Mouse (Mus musculus) forebrain, embryonic 16.5 days (tissue): ENCODE results near the gene Chga. TPM values are rescaled to one million over a fixed set of nuclear protein-coding genes. Genes with fewer than 3 reads are reported as not detected.

Experiments
- ATAC-seq: fragments of 200-750 bp; cut with Nextera tagmentation; 2 replicates; pipeline ENCODE4 v1.8.0; 2017; ENCODE audit warnings: mild to moderate bottlenecking, moderate library complexity
- H3K27ac ChIP-seq: fragments of 300-500 bp; sonication (generic); 2 replicates; pipeline ENCODE4 v1.5.1; 2014; ENCODE audit warnings: low read length, control low read depth
- H3K27me3 ChIP-seq: fragments of 300-500 bp; sonication (generic); replicated peaks from 2 replicates; pipeline ENCODE4 v1.6.1; 2014; ENCODE audit warnings: low read length; ENCODE audit not compliant: control insufficient read depth, insufficient read depth
- H3K36me3 ChIP-seq: fragments of 300-500 bp; sonication (generic); 2 replicates; pipeline ENCODE4 v1.6.1; 2014; ENCODE audit not compliant: control insufficient read depth, insufficient read depth
- H3K4me1 ChIP-seq: fragments of 300-500 bp; sonication (generic); replicated peaks from 2 replicates; pipeline ENCODE4 v1.6.1; 2014; ENCODE audit warnings: low read length; ENCODE audit not compliant: control insufficient read depth, insufficient read depth
- H3K4me2 ChIP-seq: fragments of 300-500 bp; sonication (generic); 2 replicates; pipeline ENCODE4 v1.6.1; 2014; ENCODE audit warnings: mild to moderate bottlenecking, low read length, control low read depth
- H3K4me3 ChIP-seq: fragments of 300-500 bp; sonication (generic); replicated peaks from 2 replicates; pipeline ENCODE4 v1.5.1; 2014; ENCODE audit warnings: mild to moderate bottlenecking, low read length, control low read depth
- H3K9ac ChIP-seq: fragments of 300-500 bp; sonication (generic); replicated peaks from 2 replicates; pipeline ENCODE4 v1.6.1; 2014; ENCODE audit warnings: low read depth, low read length, control low read depth
- H3K9me3 ChIP-seq: fragments of 300-500 bp; sonication (generic); 2 replicates; pipeline ENCODE4 v1.6.1; 2016; ENCODE audit warnings: low read length; ENCODE audit not compliant: control insufficient read depth
- WGBS: fragments of 180-500 bp; shearing (Covaris S2); extraction: QIAGEN DNeasy Blood & Tissue Kit; methylation state at CpG from one replicate; pipeline ENCODE4 v1.1.7; 2014; 5-methylcytosine and 5-hydroxymethylcytosine counted together
- polyA plus RNA-seq: library from polyadenylated mRNA; unstranded; fragments of >200 nt; fragmentation: Nextera tagmentation; extraction: Ambion mirVana; gene quantifications from 2 replicates; pipeline ENCODE4 v1.2.1, GENCODE M21; 2015

Gene Chga
- polyA plus RNA-seq, 1 experiment from 2014 or later, result 118 TPM

DNA sequence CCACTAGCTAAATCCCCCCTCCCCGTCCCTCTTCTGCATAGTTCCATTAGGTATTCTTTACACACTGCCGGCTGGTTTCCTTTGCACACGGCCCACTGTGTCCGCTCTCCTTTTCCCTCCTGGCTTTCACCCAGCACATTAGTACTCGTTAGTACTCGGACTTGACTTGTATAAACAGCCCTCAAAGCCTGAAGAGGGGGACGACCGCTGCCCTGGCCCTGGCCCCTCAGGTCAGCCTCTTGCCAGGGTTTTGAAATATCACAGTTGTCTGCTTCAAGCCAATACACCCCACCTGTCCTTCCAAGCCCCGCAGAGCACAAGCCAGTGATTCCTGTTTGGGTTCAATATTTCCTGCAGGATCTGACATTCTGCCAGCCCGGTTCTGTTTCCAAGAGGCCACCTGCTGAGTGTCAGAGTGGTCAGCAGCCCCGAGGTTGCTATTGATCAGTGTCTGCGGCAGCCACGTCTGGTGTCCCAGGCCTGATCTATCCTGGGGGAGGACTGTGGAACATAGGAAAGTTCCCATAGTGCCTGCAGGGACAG is 32.9 kb upstream of the Chga start:
- no peaks in the 10 kb centered on the region for H3K27me3 ChIP-seq
- no peaks in the 10 kb centered on the region for H3K36me3 ChIP-seq
- peaks cover 5% of the 10 kb centered on the region for H3K4me1 ChIP-seq
- H3K4me3 ChIP-seq, result no peak overlapping the region
- H3K27ac ChIP-seq, result no peak overlapping the region
- H3K9ac ChIP-seq, result no peak overlapping the region
- WGBS, result 16% methylated on average over 13 of the region's 13 CpGs
- no peaks in the 10 kb centered on the region for H3K9me3 ChIP-seq
- H3K4me2 ChIP-seq, result no peak overlapping the region
- peak; percentile 67 for ATAC-seq

DNA sequence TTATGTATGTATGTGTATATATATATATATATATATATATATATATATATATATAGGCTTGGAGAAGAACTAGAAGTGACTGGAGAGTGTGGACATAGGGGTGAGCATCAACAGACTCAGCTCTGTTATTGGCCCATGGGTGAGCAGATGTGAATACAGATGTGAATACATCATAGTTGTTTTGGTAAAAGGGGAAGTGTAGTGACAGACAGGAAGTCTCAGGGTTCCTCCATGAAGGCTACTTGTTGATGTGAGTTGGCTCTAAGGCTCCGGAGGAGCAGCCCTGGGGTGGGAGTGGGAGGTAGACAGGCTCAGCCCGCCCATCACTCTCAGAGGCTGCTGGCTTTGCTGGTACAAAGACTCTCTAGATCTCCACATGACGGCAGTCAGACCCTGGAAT is 30.6 kb upstream of the Chga start:
- H3K9ac ChIP-seq, result no peak overlapping the region
- H3K36me3 ChIP-seq, result no peaks in the 10 kb centered on the region
- no peaks in the 10 kb centered on the region for H3K9me3 ChIP-seq
- no peak overlapping the region for H3K4me2 ChIP-seq
- ATAC-seq, result no peak
- 62% methylated on average over 3 of the region's 3 CpGs for WGBS
- H3K4me1 ChIP-seq, result peaks cover 5% of the 10 kb centered on the region
- H3K27ac ChIP-seq, result no peak overlapping the region
- no peak overlapping the region for H3K4me3 ChIP-seq
- no peaks in the 10 kb centered on the region for H3K27me3 ChIP-seq

DNA sequence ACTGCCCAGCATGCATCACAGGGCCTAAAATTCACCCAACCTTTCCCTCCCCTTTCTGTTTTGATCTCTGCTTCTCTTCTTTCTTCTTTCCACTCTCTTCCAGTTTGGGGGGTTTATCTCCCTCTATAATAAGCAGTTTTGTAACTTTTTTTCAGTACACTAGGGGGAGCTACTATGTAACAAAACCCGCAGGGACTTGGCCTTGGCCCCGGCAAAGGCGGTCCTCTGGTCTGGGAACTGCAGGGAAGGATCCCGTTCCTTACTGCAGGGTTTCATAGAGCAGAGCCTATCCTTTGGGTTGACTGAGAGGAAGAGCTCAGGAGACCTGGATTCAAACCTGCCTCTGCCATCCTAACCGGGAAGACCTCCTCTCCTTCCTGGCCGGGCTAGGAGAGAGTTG is 30.0 kb upstream of the Chga start:
- Histone ChIP-seq H3K9ac (no peak overlapping the region), H3K4me2 (no peak overlapping the region), H3K4me1 (peaks cover 5% of the 10 kb centered on the region), H3K9me3 (no peaks in the 10 kb centered on the region), H3K4me3 (no peak overlapping the region), H3K27ac (no peak overlapping the region), H3K36me3 (no peaks in the 10 kb centered on the region), H3K27me3 (no peaks in the 10 kb centered on the region)
- 25% methylated on average over 6 of the region's 6 CpGs for WGBS
- ATAC-seq, result peak; percentile 50

DNA sequence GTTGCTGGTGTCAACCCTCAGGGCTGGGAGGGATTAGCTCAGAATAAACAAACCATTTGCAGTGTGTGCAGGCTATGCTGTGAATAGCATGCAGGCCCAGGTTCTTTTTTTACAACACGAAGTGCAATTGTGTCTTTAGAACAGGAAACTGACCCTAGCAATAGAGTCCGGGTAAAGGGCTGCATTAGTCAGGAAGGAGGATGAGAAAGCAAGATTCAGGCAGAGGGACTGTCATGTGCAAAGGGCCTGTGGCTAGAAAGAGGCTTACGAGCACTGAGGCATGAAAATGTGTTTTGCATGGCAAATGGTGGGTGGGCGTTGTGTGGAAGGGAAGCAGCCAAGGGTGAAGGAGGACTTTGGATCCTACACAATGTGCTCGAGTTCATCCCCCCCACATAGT is 26.8 kb upstream of the Chga start:
- 69% methylated on average over 5 of the region's 5 CpGs for WGBS
- no peaks in the 10 kb centered on the region for H3K36me3 ChIP-seq
- no peak for ATAC-seq
- no peaks in the 10 kb centered on the region for H3K4me1 ChIP-seq
- H3K9ac ChIP-seq, result no peak overlapping the region
- H3K27me3 ChIP-seq, result no peaks in the 10 kb centered on the region
- H3K9me3 ChIP-seq, result no peaks in the 10 kb centered on the region
- no peak overlapping the region for H3K27ac ChIP-seq
- no peak overlapping the region for H3K4me3 ChIP-seq
- H3K4me2 ChIP-seq, result no peak overlapping the region

DNA sequence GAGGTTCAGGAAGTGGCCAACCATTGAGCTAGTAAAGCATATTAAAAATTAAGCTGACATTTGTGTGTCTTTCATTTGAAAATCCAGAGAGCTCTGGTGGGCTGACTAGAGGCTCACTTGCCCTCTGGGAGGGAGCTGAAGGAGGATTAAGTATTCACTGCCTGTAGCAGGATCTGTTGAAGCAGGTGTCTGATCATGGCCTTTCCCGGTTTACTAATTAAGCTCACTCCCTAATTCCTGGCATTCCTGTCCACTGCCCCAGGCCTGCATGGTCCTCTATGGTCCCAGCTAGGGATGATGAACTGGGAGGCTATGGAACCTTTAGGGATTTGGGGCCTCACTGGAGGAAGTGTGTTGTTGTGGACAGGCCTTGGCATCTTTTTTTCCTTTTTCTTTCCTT is 19.0 kb upstream of the Chga start:
- Histone ChIP-seq H3K27me3 (no peaks in the 10 kb centered on the region), H3K4me3 (no peak overlapping the region), H3K9me3 (no peaks in the 10 kb centered on the region), H3K4me1 (no peaks in the 10 kb centered on the region), H3K27ac (no peak overlapping the region), H3K9ac (no peak overlapping the region), H3K36me3 (no peaks in the 10 kb centered on the region), H3K4me2 (no peak overlapping the region)
- ATAC-seq, result no peak
- 30% methylated on average over 1 of the region's 1 CpGs for WGBS

DNA sequence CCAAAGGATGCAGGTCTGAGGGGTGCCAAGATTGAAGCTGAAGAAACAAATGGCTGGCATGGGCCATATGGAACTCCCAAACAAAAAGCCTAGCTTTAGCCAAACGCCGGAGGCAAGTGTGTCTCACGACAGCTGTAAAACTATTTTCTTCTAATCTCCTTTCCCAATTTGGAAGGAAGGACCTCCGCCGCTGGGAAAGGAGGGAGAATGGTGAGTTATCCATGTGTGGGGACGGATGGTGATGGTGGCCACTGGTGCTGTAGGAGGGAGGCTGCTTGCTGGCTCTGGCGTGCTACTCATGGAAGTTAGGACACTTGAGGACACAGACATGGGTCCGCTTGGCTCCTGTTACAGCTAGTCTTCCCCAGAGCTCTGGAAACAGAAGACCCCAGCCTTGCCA is 14.5 kb upstream of the Chga start:
- Histone ChIP-seq H3K4me1 (no peaks in the 10 kb centered on the region), H3K4me2 (no peak overlapping the region), H3K4me3 (no peak overlapping the region), H3K27ac (no peak overlapping the region), H3K36me3 (no peaks in the 10 kb centered on the region), H3K9me3 (no peaks in the 10 kb centered on the region), H3K9ac (no peak overlapping the region), H3K27me3 (no peaks in the 10 kb centered on the region)
- 62% methylated on average over 8 of the region's 8 CpGs for WGBS
- ATAC-seq, result no peak

- Histone ChIP-seq H3K9me3 (no peaks in the 10 kb centered on the region), H3K4me2 (no peak overlapping the region), H3K27me3 (no peaks in the 10 kb centered on the region), H3K27ac (no peak overlapping the region), H3K9ac (no peak overlapping the region), H3K36me3 (no peaks in the 10 kb centered on the region), H3K4me3 (no peak overlapping the region), H3K4me1 (no peaks in the 10 kb centered on the region)
- no peak for ATAC-seq
- WGBS, result 98% methylated on average over 7 of the region's 7 CpGs
Measured at GRCm38 (mm10) chr12:102541168-102541567, 13.6 kb upstream of the Chga start.

GRCm38 (mm10) chr12:102545122-102545521 is 9.6 kb upstream of the Chga start:
- no peak overlapping the region for H3K9ac ChIP-seq
- H3K4me1 ChIP-seq, result no peaks in the 10 kb centered on the region
- H3K27me3 ChIP-seq, result no peaks in the 10 kb centered on the region
- WGBS, result 46% methylated on average over 6 of the region's 6 CpGs
- H3K36me3 ChIP-seq, result no peaks in the 10 kb centered on the region
- no peak overlapping the region for H3K4me2 ChIP-seq
- no peak overlapping the region for H3K4me3 ChIP-seq
- no peak overlapping the region for H3K27ac ChIP-seq
- no peaks in the 10 kb centered on the region for H3K9me3 ChIP-seq
- ATAC-seq, result no peak

GRCm38 (mm10) chr12:102550529-102550928 is 4.2 kb upstream of the Chga start:
- Histone ChIP-seq H3K4me2 (no peak overlapping the region), H3K9ac (no peak overlapping the region), H3K27ac (no peak overlapping the region), H3K9me3 (no peaks in the 10 kb centered on the region), H3K4me1 (peaks cover 9% of the 10 kb centered on the region), H3K27me3 (0 out of 2 replicates have a peak, but pooled peaks cover 2% of the 10 kb centered on the region), H3K4me3 (no peak overlapping the region), H3K36me3 (no peaks in the 10 kb centered on the region)
- no peak for ATAC-seq
- 3% methylated on average over 11 of the region's 11 CpGs for whole genome bisulfite sequencing

GRCm38 (mm10) chr12:102551186-102551585 is 3.6 kb upstream of the Chga start:
- Histone ChIP-seq H3K27me3 (0 out of 2 replicates have a peak, but pooled peaks cover 2% of the 10 kb centered on the region), H3K36me3 (no peaks in the 10 kb centered on the region), H3K4me2 (no peak overlapping the region), H3K9me3 (no peaks in the 10 kb centered on the region), H3K9ac (no peak overlapping the region), H3K27ac (no peak overlapping the region), H3K4me3 (no peak overlapping the region), H3K4me1 (peaks cover 15% of the 10 kb centered on the region)
- no peak for ATAC-seq
- 50% methylated on average over 3 of the region's 3 CpGs for WGBS
